Comparison of ENCODE assay signal across 8 mouse cellular contexts in genomic region chr9:50775662-50776126, GRCm38 (mm10). TPM values are rescaled to one million over a fixed set of nuclear protein-coding genes. Genes with fewer than 3 reads are reported as not detected.
DNase-seq lines count a peak whose midpoint lies in the region; ATAC-seq lines count a peak whose summit lies in the region.

No protein-coding gene starts in this region.

- no peaks in the 10 kb centered on the region for H3K9me3 ChIP-seq in kidney, embryonic 14.5 days (ENCODE audit: control insufficient read depth, low read length)
- H3K9me3 ChIP-seq in embryonic facial prominence, embryonic 10.5 days, result no peaks in the 10 kb centered on the region
- H3K9me3 ChIP-seq in hindbrain, embryonic 15.5 days, result no peaks in the 10 kb centered on the region

- peak overlapping the region; percentile 87 for H3K4me2 ChIP-seq in kidney, embryonic 14.5 days (replicated peaks; ENCODE audit: low read depth, low read length)
- H3K4me2 ChIP-seq in hindbrain, embryonic 15.5 days, result peak overlapping the region; percentile 80

- peak overlapping the region; percentile 92 for H3K4me3 ChIP-seq in kidney, embryonic 14.5 days (ENCODE audit: low read length)
- H3K4me3 ChIP-seq in embryonic facial prominence, embryonic 10.5 days, result peak overlapping the region; percentile 94
- peak overlapping the region; percentile 95 for H3K4me3 ChIP-seq in hindbrain, embryonic 15.5 days

- H3K4me1 ChIP-seq in kidney, embryonic 14.5 days (ENCODE audit: control insufficient read depth, insufficient read depth, low read length), result 0 out of 2 replicates have a peak, but pooled peaks cover 3% of the 10 kb centered on the region
- peaks cover 23% of the 10 kb centered on the region for H3K4me1 ChIP-seq in embryonic facial prominence, embryonic 10.5 days
- H3K4me1 ChIP-seq in hindbrain, embryonic 15.5 days (replicated peaks), result peaks cover 32% of the 10 kb centered on the region

- WGBS in kidney, embryonic 14.5 days, result under 1% methylated on average over 25 of the region's 30 CpGs
- under 1% methylated on average over 30 of the region's 30 CpGs for WGBS in embryonic facial prominence, embryonic 10.5 days
- under 1% methylated on average over 30 of the region's 30 CpGs for WGBS in hindbrain, embryonic 15.5 days

- H3K27ac ChIP-seq in kidney, embryonic 14.5 days (ENCODE audit: low read depth, low read length), result peak overlapping the region; percentile 83; the same call in 1 of the 2 replicates
- H3K27ac ChIP-seq in embryonic facial prominence, embryonic 10.5 days (replicated peaks), result peak overlapping the region; percentile 96
- peak overlapping the region; percentile 95 for H3K27ac ChIP-seq in hindbrain, embryonic 15.5 days (replicated peaks)

- H3K27me3 ChIP-seq in kidney, embryonic 14.5 days (ENCODE audit: control insufficient read depth, insufficient read depth, low read length), result no peaks in the 10 kb centered on the region
- no peaks in the 10 kb centered on the region for H3K27me3 ChIP-seq in embryonic facial prominence, embryonic 10.5 days (replicated peaks; ENCODE audit: low read depth, poor library complexity, severe bottlenecking)
- no peaks in the 10 kb centered on the region for H3K27me3 ChIP-seq in hindbrain, embryonic 15.5 days

- ATAC-seq in kidney, embryonic 14.5 days (ENCODE audit: low FRiP score, low TSS enrichment), result no peak; the same call in 1 of the 2 replicates
- peak; percentile 35 for ATAC-seq in CD4-positive, CD25-positive, alpha-beta regulatory T cell, adult 4 months
- peak; percentile 76 for ATAC-seq in hindbrain, embryonic 15.5 days (ENCODE audit: low FRiP score, low read depth)
- peak; percentile 33 for ATAC-seq in megakaryocyte-erythroid progenitor cell, adult 5-6 weeks (replicated peaks; ENCODE audit: low FRiP score, low TSS enrichment, poor library complexity, severe bottlenecking)

- peaks cover 23% of the 10 kb centered on the region for H3K36me3 ChIP-seq in kidney, embryonic 14.5 days (ENCODE audit: control insufficient read depth, insufficient read depth, low read length)
- peaks cover 53% of the 10 kb centered on the region for H3K36me3 ChIP-seq in embryonic facial prominence, embryonic 10.5 days (replicated peaks)
- peaks cover 15% of the 10 kb centered on the region for H3K36me3 ChIP-seq in hindbrain, embryonic 15.5 days

- no peak for DNase-seq in kidney, adult 8-10 months
- no peak for DNase-seq in embryonic facial prominence, embryonic 10.5 days (ENCODE audit: low spot score)
- DNase-seq in layer of hippocampus, postnatal 25 days (ENCODE audit: extremely low spot score in 1 of 2, low spot score in 1 of 2), result no peak
- DNase-seq in right cerebral cortex, postnatal 25 days, result no peak

- H3K9ac ChIP-seq in kidney, embryonic 14.5 days (ENCODE audit: low read depth, low read length), result peak overlapping the region; percentile 91
- peak overlapping the region; percentile 98 for H3K9ac ChIP-seq in hindbrain, embryonic 15.5 days

RNA-seq across cellular contexts. Expression of gene 1110032A03Rik, which starts 0.4 kb away (rescaled TPM):
- 35.7 and 37.8 TPM in 2 replicates for polyA plus RNA-seq in kidney, embryonic 14.5 days (2014; fragmentation: Nextera tagmentation; extraction: Ambion mirVana)
- 10 to 100 TPM; 18.2 to 23.2 TPM for polyA plus RNA-seq in CD4-positive, CD25-positive, alpha-beta regulatory T cell, adult 4 months (2017; shearing (Covaris generic))
- polyA plus RNA-seq in embryonic facial prominence, embryonic 10.5 days (2016; fragmentation: Nextera tagmentation; extraction: Ambion mirVana), result 23.0 and 28.3 TPM in 2 replicates
- 55.0 and 55.3 TPM in 2 replicates for polyA plus RNA-seq in hindbrain, embryonic 15.5 days (2015; fragmentation: Nextera tagmentation; extraction: Ambion mirVana)
- 11.8 and 30.5 TPM in 2 replicates for total RNA-seq in megakaryocyte-erythroid progenitor cell, adult 5-6 weeks (2014; fragmentation: Nextera tagmentation)
- total RNA-seq in megakaryocyte-erythroid progenitor cell, adult 5-6 weeks (2017), result 19.4 and 26.2 TPM in 2 replicates
- 10 to 100 TPM; 31.2 to 35.2 TPM for total RNA-seq in layer of hippocampus, postnatal 25 days (2021)

RNA-seq across cellular contexts. Expression of gene Alg9, which starts 0.9 kb away (rescaled TPM):
- polyA plus RNA-seq in kidney, embryonic 14.5 days (2014; fragmentation: Nextera tagmentation; extraction: Ambion mirVana), result 23.6 and 44.2 TPM in 2 replicates
- 1 to 10 TPM; 9.2 to 9.9 TPM for polyA plus RNA-seq in CD4-positive, CD25-positive, alpha-beta regulatory T cell, adult 4 months (2017; shearing (Covaris generic))
- polyA plus RNA-seq in embryonic facial prominence, embryonic 10.5 days (2016; fragmentation: Nextera tagmentation; extraction: Ambion mirVana), result 40.1 and 41.2 TPM in 2 replicates
- 60.5 and 60.6 TPM in 2 replicates for polyA plus RNA-seq in hindbrain, embryonic 15.5 days (2015; fragmentation: Nextera tagmentation; extraction: Ambion mirVana)
- 25.0 and 36.0 TPM in 2 replicates for total RNA-seq in megakaryocyte-erythroid progenitor cell, adult 5-6 weeks (2014; fragmentation: Nextera tagmentation)
- total RNA-seq in megakaryocyte-erythroid progenitor cell, adult 5-6 weeks (2017), result 19.5 and 24.5 TPM in 2 replicates
- 10 to 100 TPM; 28.4 to 30.7 TPM for total RNA-seq in layer of hippocampus, postnatal 25 days (2021)

RNA-seq across cellular contexts. Expression of gene Fdxacb1, which starts 7.7 kb away (rescaled TPM):
- polyA plus RNA-seq in kidney, embryonic 14.5 days (2014; fragmentation: Nextera tagmentation; extraction: Ambion mirVana), result 11.1 and 11.5 TPM in 2 replicates
- polyA plus RNA-seq in CD4-positive, CD25-positive, alpha-beta regulatory T cell, adult 4 months (2017; shearing (Covaris generic)), result 10 to 100 TPM in 1 of 2 experiments, 1 to 10 TPM in 1; 6.5 to 17.9 TPM
- 13.2 and 13.4 TPM in 2 replicates for polyA plus RNA-seq in embryonic facial prominence, embryonic 10.5 days (2016; fragmentation: Nextera tagmentation; extraction: Ambion mirVana)
- polyA plus RNA-seq in hindbrain, embryonic 15.5 days (2015; fragmentation: Nextera tagmentation; extraction: Ambion mirVana), result 11.1 and 11.3 TPM in 2 replicates
- 12.7 and 21.0 TPM in 2 replicates for total RNA-seq in megakaryocyte-erythroid progenitor cell, adult 5-6 weeks (2014; fragmentation: Nextera tagmentation)
- total RNA-seq in megakaryocyte-erythroid progenitor cell, adult 5-6 weeks (2017), result 10.5 and 10.8 TPM in 2 replicates
- total RNA-seq in layer of hippocampus, postnatal 25 days (2021), result 1 to 10 TPM; 5.1 to 5.8 TPM

RNA-seq across cellular contexts. Expression of gene Hspb2, which starts 23.5 kb away (rescaled TPM):
- polyA plus RNA-seq in kidney, embryonic 14.5 days (2014; fragmentation: Nextera tagmentation; extraction: Ambion mirVana), result 0.72 and 1.0 TPM in 2 replicates
- polyA plus RNA-seq in CD4-positive, CD25-positive, alpha-beta regulatory T cell, adult 4 months (2017; shearing (Covaris generic)), result not detected
- 2.8 and 3.7 TPM in 2 replicates for polyA plus RNA-seq in embryonic facial prominence, embryonic 10.5 days (2016; fragmentation: Nextera tagmentation; extraction: Ambion mirVana)
- 1.6 and 1.8 TPM in 2 replicates for polyA plus RNA-seq in hindbrain, embryonic 15.5 days (2015; fragmentation: Nextera tagmentation; extraction: Ambion mirVana)
- total RNA-seq in megakaryocyte-erythroid progenitor cell, adult 5-6 weeks (2014; fragmentation: Nextera tagmentation), result not detected in 2 replicates
- not detected in 2 replicates for total RNA-seq in megakaryocyte-erythroid progenitor cell, adult 5-6 weeks (2017)
- total RNA-seq in layer of hippocampus, postnatal 25 days (2021), result 1 to 10 TPM in 1 of 2 experiments, under 1 TPM in 1; 0.96 to 1.7 TPM

RNA-seq across cellular contexts. Expression of gene Cryab, which starts 24.6 kb away (rescaled TPM):
- polyA plus RNA-seq in kidney, embryonic 14.5 days (2014; fragmentation: Nextera tagmentation; extraction: Ambion mirVana), result 15.7 and 20.6 TPM in 2 replicates
- polyA plus RNA-seq in CD4-positive, CD25-positive, alpha-beta regulatory T cell, adult 4 months (2017; shearing (Covaris generic)), result not detected
- polyA plus RNA-seq in embryonic facial prominence, embryonic 10.5 days (2016; fragmentation: Nextera tagmentation; extraction: Ambion mirVana), result 12.3 and 12.9 TPM in 2 replicates
- polyA plus RNA-seq in hindbrain, embryonic 15.5 days (2015; fragmentation: Nextera tagmentation; extraction: Ambion mirVana), result 13.3 and 15.4 TPM in 2 replicates
- not detected in 2 replicates for total RNA-seq in megakaryocyte-erythroid progenitor cell, adult 5-6 weeks (2014; fragmentation: Nextera tagmentation)
- not detected in 2 replicates for total RNA-seq in megakaryocyte-erythroid progenitor cell, adult 5-6 weeks (2017)
- 100 to 1,000 TPM; 125 to 157 TPM for total RNA-seq in layer of hippocampus, postnatal 25 days (2021)
